Comparison of ENCODE assay signal across 12 mouse cellular contexts in genomic region chr10:93768222-93768621, GRCm38 (mm10).
DNase-seq lines count a peak whose midpoint lies in the region; ATAC-seq lines count a peak whose summit lies in the region.
"Had no signal": no experiment of that assay in that cellular context is flagged by ENCODE, and none has a peak within 500 bp of the region (broad histone marks: within the 10 kb centered on the region; RNA-seq: fewer than 3 reads in every experiment).

No protein-coding gene starts in this region.

- no peak for DNase-seq in frontal cortex, postnatal 10 days (ENCODE audit: low spot score in 2 of 2)
- peak; percentile 14 to 16 for DNase-seq in layer of hippocampus, adult 8-10 months (ENCODE audit: low spot score in 2 of 2)
- no peak for DNase-seq in layer of hippocampus, adult 9-11 months
- peak; percentile 32 for DNase-seq in brain, adult 2 months (ENCODE audit: low read depth, low spot score)
- DNase-seq in neural tube, embryonic 10.5 days (ENCODE audit: extremely low spot score, low spot score): no peak
- DNase-seq in embryo, embryonic 11 days: no peak
- DNase-seq: cerebellum, postnatal 10 days; gastrocnemius, postnatal 36 days; kidney, adult 9 months; liver, postnatal 0 days had no signal

- ATAC-seq in frontal cortex, adult (ENCODE audit: low TSS enrichment): peak; percentile 55; the same call in 1 of the 2 replicates
- peak; percentile 68; the same call in 1 of the 2 replicates for ATAC-seq in megakaryocyte, adult 5-6 weeks (ENCODE audit: poor library complexity, severe bottlenecking)
- ATAC-seq: liver, postnatal 0 days had no signal

Comparison
In these comparisons a context has a peak if more than half of its experiments do, and no peak if none do; other contexts are left out.
1. DNase-seq: peak in layer of hippocampus, adult 8-10 months (2 of 2) and brain, adult 2 months (single experiment); none in frontal cortex, postnatal 10 days (0 of 2), layer of hippocampus, adult 9-11 months (single experiment), neural tube, embryonic 10.5 days (single experiment) and embryo, embryonic 11 days (single experiment).